ENCODE assay signal across 8 mouse cellular contexts in genomic region chr3:79591793-79592471, GRCm38 (mm10). TPM values are rescaled to one million over a fixed set of nuclear protein-coding genes. Genes with fewer than 3 reads are reported as not detected.
A peak's percentile ranks its signal among the peaks of the same experiment; 100 is the strongest.
DNase-seq lines count a peak whose midpoint lies in the region; ATAC-seq and TF ChIP-seq lines count a peak whose summit lies in the region.

No protein-coding gene starts in this region.

- H3K9ac ChIP-seq in liver, embryonic 11.5 days (ENCODE audit: low read depth, low read length), result peak overlapping the region; percentile 98

- H3K27ac ChIP-seq in testis, adult 2 months (ENCODE audit: control insufficient read depth, insufficient read depth, low read depth, low read length), result peak overlapping the region; percentile 91
- peak overlapping the region; percentile 87 for H3K27ac ChIP-seq in liver, embryonic 11.5 days (ENCODE audit: low read depth, low read length)

- no peak for ATAC-seq in cerebellum, adult (ENCODE audit: insufficient number of reproducible peaks, low FRiP score, low TSS enrichment)
- peak; percentile 29; the same call in 1 of the 2 replicates for ATAC-seq in liver, embryonic 11.5 days (replicated peaks; ENCODE audit: low FRiP score)

- 1% methylated on average over 15 of the region's 15 CpGs for WGBS in liver, embryonic 11.5 days

- TF ChIP-seq CTCF in testis, adult 2 months (IDR thresholded peaks at IDR 0.05; ENCODE audit: control insufficient read depth, insufficient read depth, insufficient replicate concordance, low read depth, low read length), result no peak

- DNase-seq in cerebellum, adult 9-10 months, result peak; percentile 31
- no peak for DNase-seq in testis, postnatal 10 days (ENCODE audit: low spot score)
- no peak for DNase-seq in liver, embryonic 11.5 days (ENCODE audit: low spot score)
- no peak for DNase-seq in right cerebral cortex, postnatal 10 days (ENCODE audit: low spot score in 2 of 2)
- DNase-seq in gastrocnemius, adult 8-10 months (ENCODE audit: low spot score in 2 of 2), result no peak
- no peak for DNase-seq in cerebellum, adult 11-12 months

- peaks cover 2% of the 10 kb centered on the region; the same call in 1 of the 2 replicates for H3K36me3 ChIP-seq in testis, adult 2 months (ENCODE audit: control insufficient read depth, insufficient read depth, low read length)
- peaks cover 22% of the 10 kb centered on the region for H3K36me3 ChIP-seq in liver, embryonic 11.5 days (ENCODE audit: control insufficient read depth, insufficient read depth, low read length)

- peak overlapping the region; percentile 80 for H3K4me2 ChIP-seq in liver, embryonic 11.5 days

- H3K27me3 ChIP-seq in testis, adult 2 months (ENCODE audit: control insufficient read depth, insufficient read depth, low read length), result no peaks in the 10 kb centered on the region
- no peaks in the 10 kb centered on the region for H3K27me3 ChIP-seq in liver, embryonic 11.5 days (replicated peaks; ENCODE audit: control insufficient read depth, insufficient read depth, low read length)

- peak overlapping the region; percentile 96 for H3K4me3 ChIP-seq in testis, adult 2 months (ENCODE audit: control insufficient read depth, low read depth, low read length)
- peak overlapping the region; percentile 93 for H3K4me3 ChIP-seq in liver, embryonic 11.5 days (ENCODE audit: low read depth, low read length)

- H3K4me1 ChIP-seq in testis, adult 2 months (ENCODE audit: control insufficient read depth, insufficient read depth, low read length), result peaks cover 2% of the 10 kb centered on the region; the same call in 1 of the 2 replicates
- H3K4me1 ChIP-seq in liver, embryonic 11.5 days (replicated peaks; ENCODE audit: control insufficient read depth, insufficient read depth, low read length), result peaks cover 3% of the 10 kb centered on the region

- H3K9me3 ChIP-seq in liver, embryonic 11.5 days (ENCODE audit: control insufficient read depth, low read length), result no peaks in the 10 kb centered on the region

- no peak for TF ChIP-seq POLR2A in testis, adult 2 months (IDR thresholded peaks at IDR 0.05; ENCODE audit: control insufficient read depth, low read depth, low read length)

RNA-seq across cellular contexts. Expression of gene Ppid, which starts 0.8 kb away (rescaled TPM):
- 12.1 and 15.0 TPM in 2 replicates for polyA plus RNA-seq in testis, adult 2 months (2012; rRNA removed)
- polyA plus RNA-seq in liver, embryonic 11.5 days (2014; fragmentation: Nextera tagmentation; extraction: Ambion mirVana), result 325 and 349 TPM in 2 replicates
- total RNA-seq in gastrocnemius, adult 8-10 months (2022), result 10 to 100 TPM; 37.5 to 50.4 (median 42.6) TPM

RNA-seq across cellular contexts. Expression of gene Fnip2, which starts 24.3 kb away (rescaled TPM):
- polyA plus RNA-seq in testis, adult 2 months (2012; rRNA removed), result 2.0 and 2.1 TPM in 2 replicates
- polyA plus RNA-seq in liver, embryonic 11.5 days (2014; fragmentation: Nextera tagmentation; extraction: Ambion mirVana), result 7.5 and 9.7 TPM in 2 replicates
- 1 to 10 TPM; 2.8 to 4.3 (median 3.3) TPM for total RNA-seq in gastrocnemius, adult 8-10 months (2022)

RNA-seq across cellular contexts. Expression of gene 4930579G24Rik, which starts 36.9 kb away (rescaled TPM):
- 23.6 and 28.6 TPM in 2 replicates for polyA plus RNA-seq in testis, adult 2 months (2012; rRNA removed)
- 29.0 and 30.3 TPM in 2 replicates for polyA plus RNA-seq in liver, embryonic 11.5 days (2014; fragmentation: Nextera tagmentation; extraction: Ambion mirVana)
- 1 to 10 TPM; 1.0 to 1.7 (median 1.5) TPM for total RNA-seq in gastrocnemius, adult 8-10 months (2022)

RNA-seq across cellular contexts. Expression of gene Etfdh, which starts 37.4 kb away (rescaled TPM):
- polyA plus RNA-seq in testis, adult 2 months (2012; rRNA removed), result 13.4 and 15.7 TPM in 2 replicates
- polyA plus RNA-seq in liver, embryonic 11.5 days (2014; fragmentation: Nextera tagmentation; extraction: Ambion mirVana), result 48.8 and 54.5 TPM in 2 replicates
- total RNA-seq in gastrocnemius, adult 8-10 months (2022), result 100 to 1,000 TPM; 103 to 128 (median 108) TPM

Comparison
In these comparisons a context has a peak if more than half of its experiments do, and no peak if none do; other contexts are left out.
1. RNA of gene Ppid, which starts 0.8 kb away (polyA plus RNA-seq): 325 to 349 TPM in liver, embryonic 11.5 days; 12.1 to 15.0 TPM in testis, adult 2 months; every median in the first group is over 10 times any median in the second.